Mouse (Mus musculus): Measurements from ENCODE around the gene Glipr2. TPM values are rescaled to one million over a fixed set of nuclear protein-coding genes. Genes with fewer than 3 reads are reported as not detected.

Gene Glipr2
- polyA plus RNA-seq, 1 experiment from 2014 or later, result 31.8 TPM

DNA sequence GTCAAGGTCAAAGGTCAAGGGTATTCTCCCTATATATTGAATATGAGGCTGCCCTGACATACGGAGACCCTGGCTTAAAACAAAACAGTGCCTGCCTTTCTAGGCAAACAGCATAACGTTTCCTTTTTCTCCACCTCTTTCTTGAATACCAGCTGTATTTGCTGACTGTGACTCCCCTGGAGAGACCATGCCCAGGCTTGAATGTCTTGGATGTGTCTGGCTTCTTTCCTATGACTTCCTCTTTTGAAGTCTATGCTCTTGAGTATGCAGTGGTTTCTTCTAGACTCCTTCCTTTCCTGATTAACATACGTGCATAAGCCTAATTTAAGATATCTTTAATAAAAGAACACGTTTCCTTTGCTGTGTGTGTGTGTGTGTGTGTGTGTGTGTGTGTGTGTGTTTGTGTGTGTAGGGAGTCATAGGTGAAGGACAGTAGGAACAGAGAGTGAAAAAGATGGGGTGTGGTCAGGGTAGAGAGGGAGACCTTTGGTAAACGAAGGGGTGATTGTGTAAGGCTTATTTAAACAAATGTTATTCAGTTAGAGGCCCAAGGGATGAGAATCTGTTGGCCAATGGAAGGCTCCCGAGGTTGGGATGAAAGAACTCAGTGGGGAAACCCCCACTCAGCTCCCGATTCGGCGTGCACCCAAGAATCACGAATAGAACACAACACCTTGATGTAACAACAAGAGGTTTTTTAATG is 17.9 kb downstream of the Glipr2 start:
- 0 out of 2 replicates have a peak, but pooled peaks cover under 1% of the 10 kb centered on the region for H3K27me3 ChIP-seq (ENCODE audit: control insufficient read depth, insufficient read depth, low read length)
- H3K9me3 ChIP-seq (ENCODE audit: control insufficient read depth, low read length), result no peaks in the 10 kb centered on the region
- H3K27ac ChIP-seq (replicated peaks; ENCODE audit: low read depth, low read length), result no peak overlapping the region
- H3K9ac ChIP-seq (replicated peaks; ENCODE audit: low read length), result no peak overlapping the region
- H3K4me1 ChIP-seq (ENCODE audit: control insufficient read depth, insufficient read depth, low read length), result peaks cover 16% of the 10 kb centered on the region; the same call in 1 of the 2 replicates
- WGBS, result 82% methylated on average over 10 of the region's 10 CpGs
- ATAC-seq (ENCODE audit: low FRiP score, low TSS enrichment) (no peak), DNase-seq (no peak)
- H3K4me2 ChIP-seq (ENCODE audit: low read length), result no peak overlapping the region
- H3K36me3 ChIP-seq (ENCODE audit: control insufficient read depth, insufficient read depth, low read length), result no peaks in the 10 kb centered on the region
- H3K4me3 ChIP-seq (replicated peaks; ENCODE audit: low read depth, low read length), result no peak overlapping the region

DNA sequence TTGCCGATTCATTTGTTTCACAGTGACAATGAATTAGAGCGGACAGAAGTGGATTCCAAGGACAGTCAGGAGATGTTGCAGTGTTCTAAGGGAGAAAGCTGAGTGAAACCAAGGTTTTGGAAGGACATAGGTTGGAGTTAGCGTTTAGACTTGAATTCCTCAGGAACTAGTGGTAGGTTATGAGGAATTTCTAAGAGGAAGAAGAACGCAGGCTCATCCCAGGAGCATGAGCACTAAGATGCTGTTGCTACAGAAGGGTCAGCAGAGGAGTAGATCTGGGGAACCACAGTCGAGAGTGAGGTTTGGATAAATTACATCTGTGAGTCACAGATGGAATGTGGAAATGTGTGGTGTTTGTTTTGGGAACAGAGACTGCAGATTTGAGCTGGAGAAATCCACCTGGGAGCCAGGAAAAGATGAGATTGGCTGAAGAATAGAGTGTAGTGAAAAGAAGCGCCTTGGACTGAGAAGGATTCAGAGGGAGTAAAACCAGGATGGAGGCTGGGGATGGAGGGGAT is 19.1 kb downstream of the Glipr2 start:
- Histone ChIP-seq H3K9me3 (ENCODE audit: control insufficient read depth, low read length) (no peaks in the 10 kb centered on the region), H3K4me2 (ENCODE audit: low read length) (no peak overlapping the region), H3K4me3 (replicated peaks; ENCODE audit: low read depth, low read length) (no peak overlapping the region), H3K36me3 (ENCODE audit: control insufficient read depth, insufficient read depth, low read length) (no peaks in the 10 kb centered on the region), H3K27me3 (ENCODE audit: control insufficient read depth, insufficient read depth, low read length) (0 out of 2 replicates have a peak, but pooled peaks cover 8% of the 10 kb centered on the region), H3K4me1 (ENCODE audit: control insufficient read depth, insufficient read depth, low read length) (peaks cover 16% of the 10 kb centered on the region; the same call in 1 of the 2 replicates), H3K27ac (replicated peaks; ENCODE audit: low read depth, low read length) (no peak overlapping the region), H3K9ac (replicated peaks; ENCODE audit: low read length) (no peak overlapping the region)
- no peak for ATAC-seq (ENCODE audit: low FRiP score, low TSS enrichment)
- DNase-seq, result no peak
- WGBS, result 86% methylated on average over 6 of the region's 6 CpGs

DNA sequence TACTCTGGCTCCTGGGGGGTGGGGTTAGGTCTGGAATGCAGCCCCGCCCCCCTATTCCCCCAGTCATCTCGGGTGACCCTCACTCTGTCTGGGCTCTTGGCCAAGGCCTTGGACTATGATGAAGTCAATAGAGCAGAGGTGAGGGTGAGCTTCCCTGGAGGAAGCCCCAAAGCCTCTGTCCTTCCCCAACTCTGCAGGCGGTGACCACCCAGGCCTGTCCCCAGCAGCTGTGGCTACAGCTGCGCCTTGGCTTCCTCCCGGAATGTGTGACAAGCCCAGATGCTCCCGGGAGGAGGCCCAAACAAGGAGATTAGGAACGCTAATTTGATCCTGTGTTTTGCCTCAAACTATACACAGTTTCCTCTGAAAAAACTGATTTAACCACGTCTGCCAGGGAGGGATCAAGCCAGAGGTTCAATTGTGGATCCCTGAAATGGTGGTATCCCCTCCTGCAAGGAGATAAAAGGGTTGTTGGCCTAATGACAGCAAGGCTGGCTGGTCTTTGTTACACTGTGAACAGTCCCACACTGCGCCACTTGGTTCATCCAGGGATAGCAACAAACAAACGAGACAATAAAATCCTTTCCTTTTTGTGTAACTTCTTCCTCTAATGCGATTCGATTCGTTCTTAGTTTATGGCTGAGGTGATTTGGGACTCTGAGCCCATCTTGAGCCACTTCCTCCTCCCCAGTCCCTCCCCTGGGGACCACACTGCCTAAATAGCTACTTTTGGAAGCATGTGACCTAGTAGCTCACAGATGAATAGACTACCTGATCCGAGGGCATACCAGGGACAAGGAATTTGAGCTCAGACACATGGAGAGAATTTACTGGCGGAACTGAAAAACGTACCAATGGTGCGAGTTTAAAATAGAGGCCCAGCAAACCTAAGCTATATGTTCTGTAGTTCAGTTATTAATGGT is 21.6 kb downstream of the Glipr2 start:
- H3K9me3 ChIP-seq (ENCODE audit: control insufficient read depth, low read length), result no peaks in the 10 kb centered on the region
- no peaks in the 10 kb centered on the region for H3K36me3 ChIP-seq (ENCODE audit: control insufficient read depth, insufficient read depth, low read length)
- H3K4me3 ChIP-seq (replicated peaks; ENCODE audit: low read depth, low read length), result no peak overlapping the region
- DNase-seq (peak; percentile 61), ATAC-seq (ENCODE audit: low FRiP score, low TSS enrichment) (0 out of 2 replicates have a peak, but pooled peaks have one; percentile 25)
- H3K27me3 ChIP-seq (ENCODE audit: control insufficient read depth, insufficient read depth, low read length), result peaks cover 12% of the 10 kb centered on the region; the same call in 1 of the 2 replicates
- WGBS, result 10% methylated on average over 17 of the region's 17 CpGs
- no peak overlapping the region for H3K9ac ChIP-seq (replicated peaks; ENCODE audit: low read length)
- H3K4me2 ChIP-seq (ENCODE audit: low read length), result no peak overlapping the region
- H3K4me1 ChIP-seq (ENCODE audit: control insufficient read depth, insufficient read depth, low read length), result peaks cover 11% of the 10 kb centered on the region; the same call in 1 of the 2 replicates
- H3K27ac ChIP-seq (replicated peaks; ENCODE audit: low read depth, low read length), result peak overlapping the region; percentile 49; the same call in 1 of the 2 replicates

DNA sequence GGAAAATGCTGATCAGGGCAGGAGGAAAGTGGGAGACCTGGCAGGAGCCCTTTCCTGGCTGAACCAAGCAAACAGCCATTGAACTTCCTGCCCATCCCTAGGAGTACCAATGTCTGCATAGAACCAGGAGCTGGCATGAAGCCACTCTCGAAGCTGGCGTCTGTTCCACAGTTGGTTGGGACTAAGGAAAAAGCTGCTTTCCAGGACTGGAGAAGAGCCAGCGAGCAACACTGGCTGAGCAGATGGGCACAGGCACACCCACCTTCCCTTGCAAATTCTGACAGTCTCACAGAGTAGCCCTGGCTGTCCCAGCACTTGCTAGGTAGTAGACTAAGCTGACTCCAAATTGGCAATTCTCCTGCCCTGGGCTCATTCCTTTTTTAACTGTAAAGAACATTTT is 22.5 kb downstream of the Glipr2 start:
- H3K4me2 ChIP-seq (ENCODE audit: low read length), result no peak overlapping the region
- H3K27ac ChIP-seq (replicated peaks; ENCODE audit: low read depth, low read length), result no peak overlapping the region
- no peak overlapping the region for H3K9ac ChIP-seq (replicated peaks; ENCODE audit: low read length)
- H3K4me3 ChIP-seq (replicated peaks; ENCODE audit: low read depth, low read length), result no peak overlapping the region
- H3K9me3 ChIP-seq (ENCODE audit: control insufficient read depth, low read length), result no peaks in the 10 kb centered on the region
- peaks cover 12% of the 10 kb centered on the region; the same call in 1 of the 2 replicates for H3K27me3 ChIP-seq (ENCODE audit: control insufficient read depth, insufficient read depth, low read length)
- DNase-seq (peak; percentile 70), ATAC-seq (ENCODE audit: low FRiP score, low TSS enrichment) (no peak)
- WGBS, result 74% methylated on average over 3 of the region's 3 CpGs
- peaks cover 11% of the 10 kb centered on the region; the same call in 1 of the 2 replicates for H3K4me1 ChIP-seq (ENCODE audit: control insufficient read depth, insufficient read depth, low read length)
- H3K36me3 ChIP-seq (ENCODE audit: control insufficient read depth, insufficient read depth, low read length), result no peaks in the 10 kb centered on the region

DNA sequence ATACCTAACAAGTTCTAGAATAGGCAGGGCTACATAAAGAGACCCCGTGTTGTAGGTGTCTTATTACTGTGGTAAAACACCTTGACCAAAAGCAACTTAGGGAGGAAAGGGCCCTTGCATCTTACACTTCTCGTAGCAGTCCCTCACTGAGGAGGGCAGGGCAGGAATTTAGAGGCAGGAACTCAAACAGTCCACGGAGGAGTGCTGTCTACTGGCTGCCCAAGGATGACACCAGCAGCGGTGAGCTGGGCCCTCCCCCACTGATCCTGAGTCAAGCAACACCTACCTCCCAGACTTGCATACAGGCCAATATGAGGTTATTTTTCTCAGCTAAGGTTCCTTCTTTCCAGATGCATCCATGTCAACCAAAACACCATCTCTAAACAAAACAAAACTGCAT is 23.0 kb downstream of the Glipr2 start:
- no peak overlapping the region for H3K4me2 ChIP-seq (ENCODE audit: low read length)
- 90% methylated on average over 4 of the region's 4 CpGs for WGBS
- no peak overlapping the region for H3K9ac ChIP-seq (replicated peaks; ENCODE audit: low read length)
- H3K4me1 ChIP-seq (ENCODE audit: control insufficient read depth, insufficient read depth, low read length), result peaks cover 11% of the 10 kb centered on the region; the same call in 1 of the 2 replicates
- H3K27ac ChIP-seq (replicated peaks; ENCODE audit: low read depth, low read length), result no peak overlapping the region
- ATAC-seq (ENCODE audit: low FRiP score, low TSS enrichment), result no peak
- H3K4me3 ChIP-seq (replicated peaks; ENCODE audit: low read depth, low read length), result no peak overlapping the region
- no peaks in the 10 kb centered on the region for H3K36me3 ChIP-seq (ENCODE audit: control insufficient read depth, insufficient read depth, low read length)
- no peaks in the 10 kb centered on the region for H3K9me3 ChIP-seq (ENCODE audit: control insufficient read depth, low read length)
- no peak for DNase-seq
- peaks cover 12% of the 10 kb centered on the region; the same call in 1 of the 2 replicates for H3K27me3 ChIP-seq (ENCODE audit: control insufficient read depth, insufficient read depth, low read length)

DNA sequence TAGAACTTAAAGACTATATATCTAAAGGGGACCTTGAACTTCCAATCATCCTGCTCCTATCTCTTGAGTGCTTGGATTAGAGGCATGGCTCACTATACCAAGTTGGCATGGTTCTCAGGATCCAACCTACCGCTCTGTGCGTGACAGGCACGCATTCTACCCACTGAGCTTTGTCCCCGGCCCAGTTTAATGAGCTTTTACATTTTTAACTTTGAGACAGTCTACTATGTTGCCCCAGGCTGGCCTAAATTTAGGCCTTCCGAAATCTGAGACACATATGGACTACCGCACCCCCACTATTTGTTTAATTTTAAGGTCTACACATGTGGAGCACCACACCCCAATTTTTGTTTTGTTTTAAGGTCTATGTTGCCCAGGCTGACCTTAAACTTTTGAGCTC is 23.6 kb downstream of the Glipr2 start:
- Histone ChIP-seq H3K36me3 (ENCODE audit: control insufficient read depth, insufficient read depth, low read length) (no peaks in the 10 kb centered on the region), H3K4me3 (replicated peaks; ENCODE audit: low read depth, low read length) (no peak overlapping the region), H3K27ac (replicated peaks; ENCODE audit: low read depth, low read length) (no peak overlapping the region), H3K9ac (replicated peaks; ENCODE audit: low read length) (no peak overlapping the region), H3K4me1 (ENCODE audit: control insufficient read depth, insufficient read depth, low read length) (peaks cover 11% of the 10 kb centered on the region; the same call in 1 of the 2 replicates), H3K27me3 (ENCODE audit: control insufficient read depth, insufficient read depth, low read length) (peaks cover 12% of the 10 kb centered on the region; the same call in 1 of the 2 replicates), H3K9me3 (ENCODE audit: control insufficient read depth, low read length) (no peaks in the 10 kb centered on the region), H3K4me2 (ENCODE audit: low read length) (no peak overlapping the region)
- DNase-seq, result no peak
- no peak for ATAC-seq (ENCODE audit: low FRiP score, low TSS enrichment)
- WGBS, result 98% methylated on average over 6 of the region's 6 CpGs

DNA sequence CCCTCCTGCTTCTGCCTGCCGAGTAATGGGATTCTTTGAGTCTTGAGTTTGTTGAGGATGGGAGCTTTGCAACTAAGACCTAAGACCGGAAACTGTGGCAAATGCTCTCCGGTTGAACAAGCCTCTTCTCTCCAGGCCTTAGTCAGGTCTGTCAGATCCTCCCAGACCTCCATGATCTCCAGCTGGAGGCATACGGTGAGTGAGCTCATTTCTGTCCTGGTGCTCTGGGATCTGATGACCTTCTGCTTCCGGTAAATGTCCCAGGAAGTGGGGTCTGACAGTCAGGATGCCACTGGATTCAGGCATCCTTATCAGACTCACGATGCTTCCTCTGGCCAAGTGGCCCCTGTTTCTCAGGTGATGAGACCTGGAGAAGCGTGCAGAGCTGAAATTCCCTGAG is 24.1 kb downstream of the Glipr2 start:
- ATAC-seq (ENCODE audit: low FRiP score, low TSS enrichment) (no peak), DNase-seq (no peak)
- Histone ChIP-seq H3K4me1 (ENCODE audit: control insufficient read depth, insufficient read depth, low read length) (peaks cover 11% of the 10 kb centered on the region; the same call in 1 of the 2 replicates), H3K4me3 (replicated peaks; ENCODE audit: low read depth, low read length) (no peak overlapping the region), H3K27me3 (ENCODE audit: control insufficient read depth, insufficient read depth, low read length) (peaks cover 12% of the 10 kb centered on the region; the same call in 1 of the 2 replicates), H3K4me2 (ENCODE audit: low read length) (no peak overlapping the region), H3K9ac (replicated peaks; ENCODE audit: low read length) (no peak overlapping the region), H3K27ac (replicated peaks; ENCODE audit: low read depth, low read length) (no peak overlapping the region), H3K36me3 (ENCODE audit: control insufficient read depth, insufficient read depth, low read length) (no peaks in the 10 kb centered on the region), H3K9me3 (ENCODE audit: control insufficient read depth, low read length) (no peaks in the 10 kb centered on the region)
- 87% methylated on average over 7 of the region's 7 CpGs for WGBS

DNA sequence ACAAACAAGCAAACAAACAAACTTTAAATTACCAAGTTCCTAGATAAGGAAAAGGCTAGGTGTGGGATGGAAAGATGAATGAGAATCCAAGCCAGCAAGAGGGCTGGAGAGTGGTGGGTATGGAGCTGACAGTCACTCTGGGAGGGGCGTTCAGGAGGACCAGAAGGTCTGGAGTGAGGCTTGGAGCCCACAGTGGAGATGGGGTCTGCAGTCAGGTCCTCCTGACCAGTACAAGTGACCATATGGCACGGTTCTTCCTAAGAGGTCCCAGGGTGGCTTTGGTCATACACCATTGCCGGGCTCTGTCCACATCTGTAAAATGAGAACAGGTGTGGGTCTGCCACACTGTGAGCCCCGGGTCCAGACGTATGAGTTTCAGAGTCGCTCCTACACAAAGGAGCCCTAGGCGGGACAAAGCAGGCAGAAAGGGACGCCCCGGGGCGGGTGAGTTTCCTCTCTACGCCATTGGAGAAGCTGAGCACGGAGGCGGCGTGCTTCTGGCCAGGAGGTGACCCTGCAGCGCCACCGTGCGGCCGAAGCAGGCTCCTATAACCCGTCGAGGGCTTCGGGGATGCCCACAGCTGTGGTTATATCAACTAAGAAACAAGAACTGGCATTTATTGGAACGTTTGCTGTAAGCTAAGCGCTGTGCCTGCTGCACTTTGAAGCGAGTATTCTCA is 25.0 kb downstream of the Glipr2 start:
- peaks cover 12% of the 10 kb centered on the region; the same call in 1 of the 2 replicates for H3K27me3 ChIP-seq (ENCODE audit: control insufficient read depth, insufficient read depth, low read length)

More for the DNA sequence above, 25.0 kb downstream of the Glipr2 start:
- Histone ChIP-seq H3K9me3 (ENCODE audit: control insufficient read depth, low read length) (no peaks in the 10 kb centered on the region), H3K36me3 (ENCODE audit: control insufficient read depth, insufficient read depth, low read length) (no peaks in the 10 kb centered on the region), H3K27ac (replicated peaks; ENCODE audit: low read depth, low read length) (no peak overlapping the region), H3K4me1 (ENCODE audit: control insufficient read depth, insufficient read depth, low read length) (peaks cover 11% of the 10 kb centered on the region; the same call in 1 of the 2 replicates), H3K9ac (replicated peaks; ENCODE audit: low read length) (peak overlapping the region; percentile 48), H3K4me2 (ENCODE audit: low read length) (peak overlapping the region; percentile 57), H3K4me3 (replicated peaks; ENCODE audit: low read depth, low read length) (peak overlapping the region; percentile 20)
- peak; percentile 96 for DNase-seq
- peak; percentile 92 for ATAC-seq (ENCODE audit: low FRiP score, low TSS enrichment)
- WGBS, result 3% methylated on average over 24 of the region's 24 CpGs
